Mouse (Mus musculus): Measurements from ENCODE around the gene Krtap11-1.

- TF ChIP-seq CTCF (IDR thresholded peaks at IDR 0.05; ENCODE audit: extremely low read depth, insufficient read depth, insufficient read length, insufficient replicate concordance) (no peak), POLR2A (IDR thresholded peaks at IDR 0.05; ENCODE audit: low read depth, low read length) (no peak)
Measured at GRCm38 (mm10) chr16:89617251-89617650, 46.3 kb upstream of the Krtap11-1 start.
